Mouse (Mus musculus): ENCODE measurements around the gene Uimc1. TPM values are rescaled to one million over a fixed set of nuclear protein-coding genes. Genes with fewer than 3 reads are reported as not detected.

Gene Uimc1
- polyA plus RNA-seq (2014; fragmentation: Nextera tagmentation; extraction: Ambion mirVana) = 29.1 and 30.4 TPM in 2 replicates

DNA sequence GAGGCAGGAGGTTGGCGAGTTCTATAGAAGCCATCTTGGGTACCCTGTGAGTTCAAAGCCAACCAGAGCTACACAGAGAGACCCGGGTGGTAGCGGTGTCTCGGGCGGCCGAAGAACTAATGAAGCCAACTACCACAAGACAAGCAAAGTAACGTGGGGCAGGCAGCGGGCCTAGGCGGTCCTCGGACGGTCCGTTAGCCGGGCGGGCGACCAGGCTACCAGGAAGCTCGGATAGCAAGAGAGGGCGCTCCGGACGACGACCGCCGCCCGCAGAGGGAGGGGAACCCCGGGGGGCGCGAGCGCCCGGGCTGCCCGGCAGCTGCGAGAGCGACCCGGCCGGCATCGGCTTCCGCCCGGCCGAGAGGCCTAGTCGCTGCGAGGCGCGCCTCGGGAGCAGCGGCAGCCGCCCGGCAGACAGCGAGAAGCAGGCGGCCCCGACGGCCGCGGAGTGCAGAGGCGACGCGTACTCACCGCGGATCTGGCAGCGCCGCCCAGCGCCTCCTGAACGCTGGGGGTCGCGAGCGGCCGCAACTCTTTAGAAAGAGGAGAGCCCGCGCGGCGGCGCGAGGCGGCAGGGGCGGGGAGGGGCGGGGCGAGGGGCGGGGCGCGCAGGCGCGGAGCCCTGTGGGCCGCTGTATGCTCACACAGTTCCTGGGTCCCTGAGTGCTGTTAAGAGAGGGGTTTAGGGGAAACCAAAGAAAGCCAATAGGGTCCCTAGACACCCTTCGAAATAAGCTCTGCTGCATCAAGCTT, at the start of gene Uimc1:
Gene Uimc1 (minus strand): TSS at position 575 of the 753 bp plus-strand sequence.
- H3K27me3 ChIP-seq (replicated peaks; ENCODE audit: control insufficient read depth, insufficient read depth, low read length) = no peaks in the 10 kb centered on the region
- H3K9me3 ChIP-seq (ENCODE audit: control insufficient read depth, low read length) = no peaks in the 10 kb centered on the region

DNA sequence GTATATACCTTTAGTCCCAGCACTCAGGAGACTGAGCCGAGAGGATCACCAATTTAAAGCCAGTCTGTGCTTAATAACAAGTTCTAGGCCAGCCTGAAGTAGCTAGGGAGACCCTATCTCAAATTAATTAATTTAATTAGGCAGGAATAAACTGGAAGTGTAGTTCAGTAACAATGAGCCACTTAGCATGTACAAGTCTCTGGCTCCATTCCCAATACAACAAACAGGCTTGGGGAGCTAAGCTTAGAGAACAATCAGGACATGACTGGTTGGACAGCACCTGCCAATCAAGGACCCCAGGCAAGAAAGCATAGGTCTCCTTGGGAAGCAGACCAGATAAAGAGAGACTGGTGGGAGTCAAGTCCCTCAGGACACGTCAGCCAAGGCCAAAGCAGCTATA, 40.2 kb upstream of the Uimc1 start:
- no peak overlapping the region for H3K9ac ChIP-seq (ENCODE audit: low read depth, low read length)
- H3K27ac ChIP-seq (ENCODE audit: low read depth, low read length) = no peak overlapping the region
- no peak overlapping the region for H3K4me2 ChIP-seq
- WGBS = 65% methylated on average over 2 of the region's 2 CpGs
- no peak for DNase-seq (ENCODE audit: low spot score)
- ATAC-seq (replicated peaks; ENCODE audit: low FRiP score) = no peak
- no peaks in the 10 kb centered on the region for H3K4me1 ChIP-seq (replicated peaks; ENCODE audit: control insufficient read depth, insufficient read depth, low read length)
- no peaks in the 10 kb centered on the region for H3K9me3 ChIP-seq (ENCODE audit: control insufficient read depth, low read length)
- H3K4me3 ChIP-seq (ENCODE audit: low read depth, low read length) = no peak overlapping the region
- H3K36me3 ChIP-seq (ENCODE audit: control insufficient read depth, insufficient read depth, low read length) = no peaks in the 10 kb centered on the region
- H3K27me3 ChIP-seq (replicated peaks; ENCODE audit: control insufficient read depth, insufficient read depth, low read length) = no peaks in the 10 kb centered on the region

More for the DNA sequence above, at the start of gene Uimc1:
- peak; percentile 88 for ATAC-seq (replicated peaks; ENCODE audit: low FRiP score)
- peak; percentile 88 for DNase-seq (ENCODE audit: low spot score)
- H3K4me2 ChIP-seq = peak within 1 kb of the TSS; percentile 87
- H3K27ac ChIP-seq (ENCODE audit: low read depth, low read length) = peak within 1 kb of the TSS; percentile 87
- H3K4me3 ChIP-seq (ENCODE audit: low read depth, low read length) = peak within 1 kb of the TSS; percentile 81
- no peaks in the 10 kb centered on the region for H3K36me3 ChIP-seq (ENCODE audit: control insufficient read depth, insufficient read depth, low read length)
- peaks cover 7% of the 10 kb centered on the region for H3K4me1 ChIP-seq (replicated peaks; ENCODE audit: control insufficient read depth, insufficient read depth, low read length)
- peak within 1 kb of the TSS; percentile 83 for H3K9ac ChIP-seq (ENCODE audit: low read depth, low read length)
- WGBS = under 1% methylated on average over 71 of the region's 81 CpGs

DNA sequence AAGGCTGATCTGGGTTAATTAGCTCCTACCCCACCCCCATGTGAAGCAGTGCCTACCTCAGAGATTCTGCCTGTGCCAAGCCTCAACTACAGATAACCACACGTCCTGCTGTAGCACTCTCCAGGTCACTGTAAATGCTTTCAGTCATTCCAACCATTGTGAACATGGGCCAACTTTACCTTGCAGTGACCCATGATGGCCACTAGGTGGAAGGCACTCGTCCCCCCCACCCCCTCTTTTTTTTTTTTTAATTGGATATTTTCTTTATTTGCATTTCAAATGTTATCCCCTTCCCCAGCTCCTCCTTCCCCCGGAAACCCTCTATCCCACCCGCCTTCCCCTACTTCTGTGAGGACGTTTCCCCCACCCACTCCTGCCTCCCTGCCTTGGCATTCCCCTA, 35.3 kb upstream of the Uimc1 start:
- no peak overlapping the region for H3K4me3 ChIP-seq (ENCODE audit: low read depth, low read length)
- DNase-seq (ENCODE audit: low spot score) = peak; percentile 33
- WGBS = 7% methylated on average over 5 of the region's 5 CpGs
- H3K4me1 ChIP-seq (replicated peaks; ENCODE audit: control insufficient read depth, insufficient read depth, low read length) = no peaks in the 10 kb centered on the region
- no peaks in the 10 kb centered on the region for H3K9me3 ChIP-seq (ENCODE audit: control insufficient read depth, low read length)
- no peak overlapping the region for H3K9ac ChIP-seq (ENCODE audit: low read depth, low read length)
- H3K27ac ChIP-seq (ENCODE audit: low read depth, low read length) = no peak overlapping the region
- H3K4me2 ChIP-seq = no peak overlapping the region
- no peaks in the 10 kb centered on the region for H3K27me3 ChIP-seq (replicated peaks; ENCODE audit: control insufficient read depth, insufficient read depth, low read length)
- peaks cover 10% of the 10 kb centered on the region for H3K36me3 ChIP-seq (ENCODE audit: control insufficient read depth, insufficient read depth, low read length)
- peak; percentile 56 for ATAC-seq (replicated peaks; ENCODE audit: low FRiP score)

GRCm38 (mm10) chr13:55133448-55133847, 33.3 kb upstream of the Uimc1 start, which contains the start of gene Gm17617:
TSS of gene Gm17617 (minus strand) at chr13:55133548.
- Histone ChIP-seq H3K4me1 (replicated peaks; ENCODE audit: control insufficient read depth, insufficient read depth, low read length) (no peaks in the 10 kb centered on the region), H3K9me3 (ENCODE audit: control insufficient read depth, low read length) (no peaks in the 10 kb centered on the region), H3K36me3 (ENCODE audit: control insufficient read depth, insufficient read depth, low read length) (peaks cover 10% of the 10 kb centered on the region), H3K27me3 (replicated peaks; ENCODE audit: control insufficient read depth, insufficient read depth, low read length) (no peaks in the 10 kb centered on the region), H3K4me2 (no peak within 1 kb of the TSS), H3K27ac (ENCODE audit: low read depth, low read length) (no peak within 1 kb of the TSS), H3K9ac (ENCODE audit: low read depth, low read length) (no peak within 1 kb of the TSS), H3K4me3 (ENCODE audit: low read depth, low read length) (no peak within 1 kb of the TSS)
- DNase-seq (ENCODE audit: low spot score) (no peak), ATAC-seq (replicated peaks; ENCODE audit: low FRiP score) (no peak)
- 98% methylated on average over 2 of the region's 2 CpGs for WGBS

GRCm38 (mm10) chr13:55124903-55125302, 24.8 kb upstream of the Uimc1 start:
- DNase-seq (ENCODE audit: low spot score) (no peak), ATAC-seq (replicated peaks; ENCODE audit: low FRiP score) (no peak)
- 85% methylated on average over 6 of the region's 6 CpGs for WGBS
- Histone ChIP-seq H3K4me1 (replicated peaks; ENCODE audit: control insufficient read depth, insufficient read depth, low read length) (no peaks in the 10 kb centered on the region), H3K4me2 (no peak overlapping the region), H3K36me3 (ENCODE audit: control insufficient read depth, insufficient read depth, low read length) (peaks cover 12% of the 10 kb centered on the region; the same call in 1 of the 2 replicates), H3K27me3 (replicated peaks; ENCODE audit: control insufficient read depth, insufficient read depth, low read length) (no peaks in the 10 kb centered on the region), H3K4me3 (ENCODE audit: low read depth, low read length) (no peak overlapping the region), H3K9ac (ENCODE audit: low read depth, low read length) (no peak overlapping the region), H3K27ac (ENCODE audit: low read depth, low read length) (no peak overlapping the region), H3K9me3 (ENCODE audit: control insufficient read depth, low read length) (no peaks in the 10 kb centered on the region)

- Histone ChIP-seq H3K36me3 (ENCODE audit: control insufficient read depth, insufficient read depth, low read length) (peaks cover 33% of the 10 kb centered on the region), H3K4me1 (replicated peaks; ENCODE audit: control insufficient read depth, insufficient read depth, low read length) (no peaks in the 10 kb centered on the region), H3K9me3 (ENCODE audit: control insufficient read depth, low read length) (no peaks in the 10 kb centered on the region), H3K27ac (ENCODE audit: low read depth, low read length) (no peak overlapping the region), H3K4me3 (ENCODE audit: low read depth, low read length) (no peak overlapping the region), H3K9ac (ENCODE audit: low read depth, low read length) (no peak overlapping the region), H3K4me2 (no peak overlapping the region), H3K27me3 (replicated peaks; ENCODE audit: control insufficient read depth, insufficient read depth, low read length) (no peaks in the 10 kb centered on the region)
- WGBS = 54% methylated on average over 6 of the region's 6 CpGs
- DNase-seq (ENCODE audit: low spot score) (no peak), ATAC-seq (replicated peaks; ENCODE audit: low FRiP score) (no peak)
Observed at GRCm38 (mm10) chr13:55114375-55114774, 14.3 kb upstream of the Uimc1 start.

DNA sequence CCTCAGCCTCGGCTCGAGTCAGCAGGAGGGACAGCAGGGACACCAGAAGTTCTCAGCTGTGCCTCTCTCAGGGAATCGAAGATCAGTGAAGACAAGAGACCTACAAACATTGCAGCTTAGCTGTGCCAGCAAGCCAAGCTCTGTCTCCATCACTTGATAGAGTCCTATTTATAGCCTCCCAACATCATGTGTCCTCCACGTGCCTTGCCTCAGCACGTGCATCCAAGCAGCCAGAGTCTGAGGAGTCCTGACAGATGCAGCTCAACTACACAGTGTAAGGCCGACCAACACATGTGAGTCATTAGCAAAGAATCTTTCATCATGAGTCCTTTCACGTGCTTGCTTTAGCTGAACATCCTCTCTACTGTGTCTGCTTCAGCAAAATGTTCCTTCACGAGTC, 7.6 kb upstream of the Uimc1 start:
- Histone ChIP-seq H3K4me1 (replicated peaks; ENCODE audit: control insufficient read depth, insufficient read depth, low read length) (peaks cover 10% of the 10 kb centered on the region; the same call in 1 of the 2 replicates), H3K9ac (ENCODE audit: low read depth, low read length) (no peak overlapping the region), H3K4me3 (ENCODE audit: low read depth, low read length) (no peak overlapping the region), H3K4me2 (no peak overlapping the region), H3K27me3 (replicated peaks; ENCODE audit: control insufficient read depth, insufficient read depth, low read length) (no peaks in the 10 kb centered on the region), H3K9me3 (ENCODE audit: control insufficient read depth, low read length) (no peaks in the 10 kb centered on the region), H3K27ac (ENCODE audit: low read depth, low read length) (no peak overlapping the region), H3K36me3 (ENCODE audit: control insufficient read depth, insufficient read depth, low read length) (peaks cover 9% of the 10 kb centered on the region; the same call in 1 of the 2 replicates)
- WGBS = 85% methylated on average over 8 of the region's 8 CpGs
- ATAC-seq (replicated peaks; ENCODE audit: low FRiP score) = no peak
- no peak for DNase-seq (ENCODE audit: low spot score)

- H3K9ac ChIP-seq (ENCODE audit: low read depth, low read length) = no peak overlapping the region
- H3K27ac ChIP-seq (ENCODE audit: low read depth, low read length) = no peak overlapping the region; the same call in 1 of the 2 replicates
- DNase-seq (ENCODE audit: low spot score) (no peak), ATAC-seq (replicated peaks; ENCODE audit: low FRiP score) (no peak)
- WGBS = 88% methylated on average over 4 of the region's 4 CpGs
- H3K27me3 ChIP-seq (replicated peaks; ENCODE audit: control insufficient read depth, insufficient read depth, low read length) = no peaks in the 10 kb centered on the region
- H3K4me3 ChIP-seq (ENCODE audit: low read depth, low read length) = no peak overlapping the region
- H3K4me1 ChIP-seq (replicated peaks; ENCODE audit: control insufficient read depth, insufficient read depth, low read length) = peaks cover 10% of the 10 kb centered on the region; the same call in 1 of the 2 replicates
- H3K9me3 ChIP-seq (ENCODE audit: control insufficient read depth, low read length) = no peaks in the 10 kb centered on the region
- peaks cover 9% of the 10 kb centered on the region; the same call in 1 of the 2 replicates for H3K36me3 ChIP-seq (ENCODE audit: control insufficient read depth, insufficient read depth, low read length)
- peak overlapping the region; percentile 95; the same call in 1 of the 2 replicates for H3K4me2 ChIP-seq
Observed at GRCm38 (mm10) chr13:55107116-55107515, 7.0 kb upstream of the Uimc1 start.
